Mouse (Mus musculus) kidney, adult 9 months (tissue): ENCODE measurements around the gene Phgr1.

Source experiments
- DNase-seq: peaks from one replicate; pipeline ENCODE4 v3.0.0; 2022

Gene Phgr1

DNA sequence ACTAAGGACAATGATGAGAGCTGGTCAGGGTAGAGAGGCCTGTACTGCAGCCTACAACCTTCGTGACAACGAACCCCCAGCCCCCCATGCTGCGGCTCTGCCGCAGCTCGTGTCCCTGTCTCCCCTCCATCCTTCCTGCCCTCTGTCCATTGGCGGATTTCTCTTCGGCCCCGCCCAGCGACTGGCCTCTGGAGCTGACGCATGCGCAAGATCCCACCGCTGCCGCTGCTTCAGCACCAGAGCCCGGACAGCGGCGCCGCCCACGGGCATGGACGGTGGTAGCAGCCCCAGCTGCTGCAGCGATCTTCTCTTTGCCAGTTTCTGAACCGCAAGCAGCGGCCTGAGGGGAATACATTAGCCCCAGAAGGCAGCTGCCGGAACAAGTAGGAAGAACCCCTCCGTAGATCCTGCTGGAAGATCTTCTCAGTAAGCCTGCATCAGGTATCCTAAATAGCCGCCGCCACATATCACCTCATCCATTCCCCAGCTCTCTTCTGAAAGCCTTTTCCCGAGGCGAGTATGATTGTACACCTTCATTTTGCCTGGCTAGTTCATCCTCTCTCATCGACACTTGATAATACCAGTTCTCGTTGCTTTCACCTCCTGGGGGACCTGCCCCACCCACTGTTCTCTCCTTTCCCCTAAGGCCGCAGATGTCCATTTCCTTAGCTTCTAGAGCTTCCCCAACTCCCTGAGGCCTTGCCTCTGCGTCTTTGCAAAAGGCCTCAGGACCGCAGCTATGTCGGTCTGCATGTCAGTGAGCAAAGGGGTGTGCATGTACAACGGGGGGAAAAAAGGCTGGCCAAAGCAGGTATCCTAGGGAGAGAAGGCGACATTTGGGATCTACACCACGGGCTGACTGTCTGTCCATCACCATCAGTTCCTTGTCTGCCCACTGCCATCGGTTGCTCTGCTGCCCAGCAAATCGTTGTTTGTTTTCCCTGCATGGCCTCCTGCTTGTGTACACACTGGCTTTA, 7.2 kb downstream of the Phgr1 start, which contains the start of gene Disp2:
Gene Disp2, plus strand, starts transcription at position 216 of the 977 bp plus-strand sequence.
- DNase-seq = peak; percentile 93

GRCm38 (mm10) chr2:118781115-118781514, 8.5 kb downstream of the Phgr1 start:
- DNase-seq = no peak

DNA sequence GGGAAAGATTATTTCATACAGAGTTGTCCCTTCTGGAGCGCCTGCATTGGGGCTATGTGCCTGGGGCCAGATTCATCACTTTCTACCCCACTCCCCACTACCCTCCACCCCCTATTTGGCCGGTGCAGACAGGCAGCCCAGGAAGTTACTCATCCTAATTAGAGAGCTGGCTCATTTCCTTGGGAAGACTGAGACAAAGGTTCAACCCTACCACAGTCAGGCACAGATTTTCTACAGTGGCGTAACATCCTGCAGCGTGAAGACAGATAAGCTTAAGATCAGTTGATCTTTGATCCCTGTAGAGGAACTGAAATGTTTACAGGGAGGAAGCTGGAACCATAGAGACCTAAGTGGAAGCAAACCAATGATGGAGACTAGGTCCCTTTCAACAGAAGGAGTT, 9.7 kb downstream of the Phgr1 start:
- no peak for DNase-seq

DNA sequence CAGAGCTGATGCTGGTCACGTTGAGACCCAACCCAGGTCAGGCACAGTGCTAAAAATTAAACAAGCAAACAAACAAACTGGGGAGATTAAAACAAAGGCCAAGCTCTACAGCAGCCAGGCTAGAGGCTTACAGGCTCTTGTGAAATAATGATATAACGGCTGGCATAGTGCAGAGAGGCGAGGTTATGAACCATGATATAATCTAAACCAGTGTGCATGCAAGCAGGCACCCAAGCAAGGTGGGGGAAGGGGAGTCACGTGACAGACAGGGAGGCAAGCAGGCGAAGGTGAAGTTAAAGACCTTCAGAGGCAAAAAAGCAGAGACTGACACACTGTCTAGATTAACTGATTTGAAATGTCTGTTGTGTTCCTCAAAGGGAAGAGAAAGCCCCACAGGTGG, 10.5 kb downstream of the Phgr1 start:
- DNase-seq = peak; percentile 16

DNA sequence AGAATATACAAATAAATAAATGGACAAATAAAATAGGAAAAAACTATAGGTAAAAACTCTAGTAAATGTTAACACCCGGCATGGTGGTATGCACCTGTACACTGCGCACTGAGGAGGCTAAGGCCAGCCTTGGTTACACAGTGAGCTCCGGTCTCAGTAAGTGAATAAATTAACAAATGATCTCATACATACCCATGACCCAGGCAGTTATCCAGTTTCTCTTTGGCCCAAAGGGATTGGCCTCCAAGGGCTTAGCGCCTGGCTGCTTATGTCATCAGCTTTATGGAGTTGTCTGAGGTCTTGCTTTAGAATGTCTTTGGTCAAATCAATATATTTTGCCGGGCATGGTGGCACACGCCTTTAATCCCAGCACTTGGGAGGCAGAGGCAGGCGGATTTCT, 11.1 kb downstream of the Phgr1 start:
- no peak for DNase-seq

DNA sequence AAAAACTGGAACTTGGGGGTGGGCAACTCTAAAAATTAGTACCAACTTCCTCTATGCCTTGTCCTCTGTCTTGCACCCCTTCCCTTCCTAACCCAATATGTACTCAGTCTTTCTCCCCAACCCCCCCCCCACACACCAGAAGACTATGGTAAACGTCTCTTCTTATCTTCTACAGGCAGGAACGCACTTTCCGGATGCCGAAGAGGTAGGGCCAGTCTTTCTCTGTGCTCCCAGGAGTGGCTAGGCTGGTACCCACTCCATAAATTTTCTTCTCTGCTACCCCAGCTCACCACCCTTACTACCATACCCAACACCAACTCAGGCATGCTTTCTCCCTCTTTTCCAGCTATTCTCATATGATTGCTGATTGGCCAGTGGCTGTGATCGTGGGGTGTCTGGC, 14.0 kb downstream of the Phgr1 start:
- no peak for DNase-seq

DNA sequence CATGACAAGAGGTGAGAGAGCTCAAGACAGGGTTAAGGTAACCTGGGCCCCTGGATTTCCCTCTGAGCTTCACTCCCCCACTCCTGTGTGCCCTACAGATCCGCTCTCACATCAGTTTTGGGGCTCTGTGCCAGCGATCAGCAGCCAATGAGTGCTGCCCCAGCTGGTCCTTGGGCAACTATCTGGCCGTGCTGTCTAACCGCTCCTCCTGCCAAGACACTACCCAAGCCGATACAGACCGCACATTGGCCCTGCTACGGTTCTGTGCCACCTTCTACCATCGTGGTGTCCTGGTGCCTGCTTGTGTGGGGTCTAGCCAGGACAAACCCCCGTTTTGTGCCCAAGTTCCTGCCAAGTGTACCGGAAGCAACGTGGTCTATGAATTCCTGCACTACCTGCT, 16.9 kb downstream of the Phgr1 start:
- no peak for DNase-seq

DNA sequence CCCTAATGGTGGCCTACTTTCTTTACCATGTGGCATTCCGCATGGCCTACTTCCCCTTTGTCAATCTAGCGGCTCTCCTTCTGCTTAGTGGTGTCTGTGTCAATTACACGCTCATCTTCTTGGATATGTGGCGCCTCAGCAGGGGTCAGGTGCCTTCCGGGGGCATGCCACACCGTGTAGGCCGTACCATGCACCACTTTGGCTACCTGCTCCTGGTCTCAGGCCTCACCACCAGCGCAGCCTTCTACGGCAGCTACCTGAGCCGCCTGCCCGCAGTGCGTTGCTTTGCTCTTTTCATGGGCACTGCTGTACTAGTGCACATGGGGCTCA, 17.6 kb downstream of the Phgr1 start:
- no peak for DNase-seq

- peak; percentile 83 for DNase-seq
Measured at GRCm38 (mm10) chr2:118790551-118791525, 18.3 kb downstream of the Phgr1 start.

DNA sequence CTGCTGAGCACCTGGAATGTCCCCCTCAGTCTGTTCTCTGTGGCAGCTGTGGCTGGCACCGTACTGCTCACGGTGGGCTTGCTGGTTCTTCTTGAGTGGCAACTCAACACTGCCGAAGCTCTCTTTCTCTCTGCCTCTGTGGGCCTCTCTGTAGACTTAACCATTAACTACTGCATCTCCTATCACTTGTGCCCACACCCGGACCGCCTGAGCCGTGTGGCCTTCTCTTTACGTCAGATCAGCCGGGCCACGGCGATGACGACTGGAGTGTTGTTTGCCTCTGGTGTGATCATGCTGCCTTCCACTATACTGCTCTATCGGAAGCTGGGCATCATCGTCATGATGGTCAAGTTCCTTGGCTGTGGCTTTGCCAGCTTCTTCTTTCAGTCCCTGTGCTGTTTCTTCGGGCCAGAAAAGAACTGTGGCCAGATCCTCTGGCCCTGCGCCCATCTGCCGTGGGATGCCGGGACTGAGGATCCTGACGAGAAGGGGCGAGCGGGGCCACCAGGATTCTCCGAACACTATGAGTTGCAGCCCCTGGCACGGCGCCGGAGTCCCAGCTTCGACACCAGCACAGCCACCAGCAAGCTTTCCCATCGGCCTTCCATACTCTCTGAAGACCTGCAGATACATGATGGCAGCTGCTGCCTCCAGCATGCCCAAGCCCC, 19.2 kb downstream of the Phgr1 start:
- DNase-seq = no peak

GRCm38 (mm10) chr2:118792259-118792613, 19.7 kb downstream of the Phgr1 start:
- DNase-seq = no peak

GRCm38 (mm10) chr2:118793636-118794035, 21.1 kb downstream of the Phgr1 start:
- DNase-seq = no peak

GRCm38 (mm10) chr2:118802542-118803118, 30.1 kb downstream of the Phgr1 start:
- DNase-seq = no peak

GRCm38 (mm10) chr2:118804474-118804873, 31.9 kb downstream of the Phgr1 start:
- no peak for DNase-seq

DNA sequence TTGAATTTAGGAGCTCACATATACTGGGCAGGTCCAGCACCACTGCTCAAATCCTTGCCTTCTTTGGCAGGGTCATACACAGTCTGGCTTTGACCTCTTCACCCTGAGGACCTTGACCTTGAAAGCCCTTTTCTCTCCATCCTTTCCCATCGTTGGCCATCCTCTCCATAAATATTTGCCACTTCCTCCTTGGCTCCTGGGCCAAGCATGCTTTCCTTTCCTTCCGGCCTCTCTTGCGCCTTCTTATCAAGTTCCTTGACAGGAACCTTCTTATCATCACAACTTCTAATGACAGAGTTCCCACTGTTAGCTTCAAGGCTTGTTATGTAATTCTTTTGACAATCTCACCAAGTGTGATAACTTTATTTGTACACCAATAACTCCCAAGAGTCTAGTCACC, 32.6 kb downstream of the Phgr1 start:
- DNase-seq = no peak

- no peak for DNase-seq
Measured at GRCm38 (mm10) chr2:118805756-118806155, 33.2 kb downstream of the Phgr1 start.

DNA sequence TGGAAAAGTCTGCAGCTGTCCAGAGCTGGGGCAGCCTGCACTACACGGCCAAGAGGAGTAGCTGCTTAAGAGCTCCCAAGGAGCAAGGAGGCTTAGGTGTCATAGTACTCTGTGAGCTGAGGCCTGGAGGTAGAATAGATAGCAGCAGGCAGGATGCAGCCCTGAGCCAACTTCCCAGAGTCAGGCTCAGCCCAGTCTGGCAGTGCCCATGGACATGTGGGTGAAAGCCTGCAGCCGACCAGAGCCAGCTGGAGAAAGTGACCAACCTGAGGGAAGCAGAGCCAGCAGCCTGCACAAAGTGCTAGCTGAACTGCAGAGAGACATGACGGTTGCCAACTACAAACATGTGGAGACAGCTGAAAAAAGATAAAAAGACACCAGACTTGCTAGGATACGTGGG, 34.3 kb downstream of the Phgr1 start:
- no peak for DNase-seq

- DNase-seq = no peak
Measured at GRCm38 (mm10) chr2:118810861-118811260, 38.3 kb downstream of the Phgr1 start.

DNA sequence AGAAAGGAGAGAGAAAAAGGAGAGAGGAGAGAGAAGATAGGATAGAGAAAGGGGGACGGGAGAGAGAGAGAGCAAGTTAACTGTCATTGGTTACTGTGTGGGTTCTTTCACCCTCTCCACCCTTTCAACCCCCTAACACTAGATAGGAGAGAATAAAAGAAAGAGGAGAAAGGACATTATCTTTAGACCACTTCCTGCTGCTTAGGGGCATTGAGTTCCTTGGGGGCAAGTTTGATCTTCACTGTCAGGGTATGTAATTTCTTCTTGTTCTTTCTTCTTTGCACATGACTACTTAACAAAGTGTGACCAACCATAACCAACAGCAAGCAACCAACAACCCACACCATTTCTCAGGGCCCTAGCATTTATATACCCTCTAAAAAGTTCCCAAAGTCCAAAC, 40.2 kb downstream of the Phgr1 start:
- no peak for DNase-seq

- DNase-seq = peak; percentile 93
Measured at GRCm38 (mm10) chr2:118813981-118814836, 41.6 kb downstream of the Phgr1 start, which contains the start of gene Knstrn. Gene Knstrn (plus strand): TSS chr2:118814003.

DNA sequence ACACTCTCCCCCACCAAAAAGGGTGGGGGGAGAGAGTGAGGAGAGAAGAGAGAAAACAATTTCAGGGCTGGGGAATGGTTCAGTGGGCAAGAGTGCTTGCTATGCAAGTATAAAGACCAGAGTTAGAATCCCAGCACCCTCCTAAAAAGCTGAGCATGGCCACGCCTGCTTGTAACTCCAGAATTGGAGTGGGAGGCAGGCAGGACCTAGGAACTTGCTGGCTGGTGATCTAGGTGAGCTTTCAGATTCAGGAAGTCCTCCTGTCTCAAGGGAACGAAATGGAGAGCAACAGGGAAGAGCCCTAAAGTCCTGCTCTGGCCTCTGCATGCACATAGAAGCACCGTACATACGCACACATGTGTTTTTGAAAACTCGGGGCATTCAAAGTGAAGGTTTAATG, 50.2 kb downstream of the Phgr1 start:
- DNase-seq = no peak

GRCm38 (mm10) chr2:118824396-118824795, 51.8 kb downstream of the Phgr1 start:
- no peak for DNase-seq
